Mouse (Mus musculus) bone marrow, adult 2 months (tissue): ENCODE data around the gene Top3a.

Source experiments
- CTCF ChIP-seq: fragments of 200-500 bp; IDR thresholded peaks from 2 replicates; pipeline ENCODE4 v1.5.1; 2011; ENCODE audit warnings: low read length, control low read depth; ENCODE audit not compliant: control insufficient read depth, insufficient read depth
- POLR2A ChIP-seq: fragments of 200-500 bp; IDR thresholded peaks from 2 replicates; pipeline ENCODE4 v1.6.1; 2011; ENCODE audit warnings: low read depth, mild to moderate bottlenecking, control low read depth, low read length, borderline replicate concordance; ENCODE audit not compliant: control insufficient read depth

DNA sequence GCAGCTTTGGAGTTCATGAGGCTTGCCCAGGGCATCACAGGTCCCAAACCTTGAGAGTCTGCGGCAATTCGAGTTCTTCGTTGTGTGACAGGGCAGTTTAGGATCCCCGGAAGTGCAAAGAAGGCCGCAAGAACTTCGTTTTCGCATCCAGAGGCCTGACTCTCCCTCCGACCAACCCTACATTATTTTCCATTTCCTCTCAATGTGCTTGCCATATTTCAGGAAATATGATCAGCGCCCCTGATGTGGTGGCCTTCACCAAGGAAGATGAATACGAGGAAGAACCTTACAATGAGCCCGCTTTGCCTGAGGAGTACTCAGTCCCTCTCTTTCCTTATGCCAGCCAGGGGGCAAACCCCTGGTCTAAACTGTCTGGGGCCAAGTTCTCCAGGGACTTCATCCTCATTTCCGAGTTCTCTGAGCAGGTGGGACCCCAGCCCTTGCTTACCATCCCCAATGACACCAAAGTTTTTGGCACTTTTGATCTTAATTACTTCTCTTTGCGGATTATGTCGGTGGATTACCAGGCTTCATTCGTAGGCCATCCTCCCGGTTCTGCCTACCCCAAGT is 721 bp upstream of the Top3a start:
- TF ChIP-seq POLR2A (no peak), CTCF (no peak)
